Mouse (Mus musculus) embryonic fibroblast, embryonic 13.5 days (primary cell): ENCODE results near the gene Tfpi. TPM values are rescaled to one million over a fixed set of nuclear protein-coding genes. Genes with fewer than 3 reads are reported as not detected.

Source experiments
- H3K27ac ChIP-seq: 2 replicates; pipeline ENCODE4 v1.5.1; 2012; ENCODE audit warnings: low read length, control low read depth, inconsistent platforms; ENCODE audit not compliant: insufficient read depth
- H3K4me1 ChIP-seq: 2 replicates; pipeline ENCODE4 v1.6.1; 2011; ENCODE audit warnings: low read length; ENCODE audit not compliant: control insufficient read depth, insufficient read depth
- H3K4me3 ChIP-seq: 2 replicates; pipeline ENCODE4 v1.5.1; 2011; ENCODE audit warnings: mild to moderate bottlenecking, control low read depth, low read length; ENCODE audit not compliant: insufficient read depth
- CTCF ChIP-seq: IDR thresholded peaks from 2 replicates; pipeline ENCODE4 v1.5.1; 2011; ENCODE audit warnings: mild to moderate bottlenecking, control low read depth, low read length, moderate library complexity, borderline replicate concordance; ENCODE audit not compliant: insufficient read depth
- POLR2A ChIP-seq: IDR thresholded peaks from 2 replicates; pipeline ENCODE4 v1.6.1; 2011; ENCODE audit warnings: low read depth, mild to moderate bottlenecking, control low read depth, low read length, moderate library complexity
- polyA plus RNA-seq: library from polyadenylated mRNA; stranded (reverse); fragments of >200 nt; gene quantifications from 2 replicates; pipeline ENCODE4 v1.2.4, GENCODE M21; 2011; ENCODE audit warnings: low read depth; ENCODE audit not compliant: missing spikeins, insufficient read length

Tfpi gene
- 71.4 and 91.8 TPM in 2 replicates for polyA plus RNA-seq

DNA sequence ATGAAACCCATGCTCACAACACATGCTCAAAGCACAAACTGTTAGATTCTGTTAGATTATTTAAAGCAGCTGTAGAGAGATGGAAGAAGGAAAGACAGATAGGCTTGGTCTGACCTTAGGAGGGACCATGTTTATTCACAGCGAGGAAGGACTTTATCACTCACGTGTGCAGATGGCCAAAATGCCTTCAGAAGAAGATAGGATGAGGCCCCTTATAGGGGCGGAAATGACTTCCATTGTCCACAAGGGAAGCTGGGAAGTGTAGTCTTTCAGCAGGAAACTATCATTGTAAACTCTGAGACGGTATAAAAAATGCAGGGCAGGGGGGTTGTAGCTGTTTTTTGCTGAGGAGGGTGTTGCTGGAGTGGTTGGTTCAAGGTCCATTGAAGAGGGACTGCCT is at the start of gene Tfpi:
Gene Tfpi, minus strand, starts transcription at position 199 of the 400 bp plus-strand sequence.
- H3K27ac ChIP-seq, result peak within 1 kb of the TSS; percentile 31; the same call in 1 of the 2 replicates
- peak within 1 kb of the TSS; percentile 41 for H3K4me3 ChIP-seq
- H3K4me1 ChIP-seq, result peaks cover 4% of the 10 kb centered on the region; the same call in 1 of the 2 replicates
- no peak for TF ChIP-seq CTCF
- peak; percentile 66 for TF ChIP-seq POLR2A

DNA sequence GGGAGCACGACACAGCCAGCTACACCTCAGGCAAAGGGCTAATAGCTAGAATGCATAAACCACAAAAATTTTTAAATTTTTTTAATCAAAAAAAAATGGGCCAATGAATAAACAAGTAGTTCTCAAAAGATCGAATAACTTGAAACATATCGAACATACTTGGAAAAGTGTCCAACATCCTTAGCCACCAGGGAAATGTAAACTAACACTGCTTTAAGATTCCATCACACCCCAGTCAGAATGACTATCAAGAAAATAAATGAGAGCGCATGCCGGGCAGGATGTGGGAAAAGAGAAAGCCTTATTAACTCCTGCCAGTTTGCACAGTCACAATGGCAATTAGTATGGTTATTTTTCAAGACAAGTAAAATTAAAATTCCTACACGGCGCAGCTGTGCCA is 49.6 kb upstream of the Tfpi start:
- TF ChIP-seq POLR2A (no peak), CTCF (no peak)
- peaks cover 17% of the 10 kb centered on the region; the same call in 1 of the 2 replicates for H3K4me1 ChIP-seq
- H3K27ac ChIP-seq, result peak overlapping the region; percentile 94
- no peak overlapping the region for H3K4me3 ChIP-seq

DNA sequence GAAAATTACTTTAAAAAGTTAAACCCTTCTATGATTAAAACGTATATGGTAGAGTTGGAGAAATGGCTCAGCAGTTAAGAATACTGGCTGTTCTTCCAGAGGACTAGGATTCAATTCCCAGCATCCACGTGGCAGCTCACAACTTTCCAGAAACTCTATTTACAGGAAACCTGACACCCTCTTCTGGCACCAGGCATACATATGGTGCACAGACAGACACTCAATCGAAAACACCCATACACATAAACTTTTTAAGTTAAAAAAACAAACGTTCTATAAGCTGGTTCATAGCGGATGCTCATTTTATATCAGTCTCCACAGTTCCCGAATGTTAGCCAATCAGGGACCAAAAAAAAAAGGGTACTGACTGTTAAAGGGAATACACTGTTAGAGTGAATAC is 49.2 kb upstream of the Tfpi start:
- H3K27ac ChIP-seq, result peak overlapping the region; percentile 83
- peaks cover 17% of the 10 kb centered on the region; the same call in 1 of the 2 replicates for H3K4me1 ChIP-seq
- no peak overlapping the region for H3K4me3 ChIP-seq
- no peak for TF ChIP-seq POLR2A

DNA sequence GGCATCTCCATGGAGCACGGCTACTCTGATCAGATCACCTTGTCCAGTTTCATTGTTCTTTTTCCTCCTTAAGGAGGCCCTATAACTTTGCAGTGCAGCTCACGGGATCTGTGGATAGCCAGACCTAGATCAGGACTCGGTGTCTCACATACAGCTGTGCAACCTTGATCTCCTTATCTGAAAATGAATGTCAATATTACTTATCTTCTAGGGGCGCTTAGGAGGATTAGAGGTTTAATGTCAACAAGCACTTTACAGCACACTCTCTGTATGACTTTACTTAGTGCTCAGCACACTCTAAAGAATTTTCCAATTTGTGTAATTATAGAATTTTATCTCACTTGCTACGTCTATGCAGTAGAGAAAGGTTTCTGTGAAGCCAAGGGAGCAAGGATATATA is 48.5 kb upstream of the Tfpi start:
- H3K4me1 ChIP-seq, result peaks cover 17% of the 10 kb centered on the region; the same call in 1 of the 2 replicates
- no peak for TF ChIP-seq CTCF
- no peak for TF ChIP-seq POLR2A

DNA sequence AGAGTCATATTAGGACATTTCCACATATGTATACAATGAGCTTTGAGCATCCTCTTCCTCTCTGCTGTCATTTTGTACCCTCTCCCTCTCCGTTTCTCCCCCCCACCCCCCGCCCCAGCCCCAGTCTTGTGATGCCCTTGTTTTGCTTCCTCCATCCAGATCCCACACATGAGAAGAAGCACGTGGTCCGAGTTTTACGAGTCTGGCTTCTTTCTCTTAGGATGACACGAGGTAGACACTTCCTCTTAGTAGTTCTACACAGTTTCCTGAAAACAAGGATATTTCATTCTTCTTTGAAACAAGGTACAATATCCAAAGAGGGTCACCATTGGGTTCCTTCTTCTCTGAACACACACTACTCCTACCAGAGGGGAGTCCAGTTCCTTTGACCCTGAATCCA is 47.4 kb upstream of the Tfpi start:
- H3K4me3 ChIP-seq, result no peak overlapping the region
- peaks cover 21% of the 10 kb centered on the region; the same call in 1 of the 2 replicates for H3K4me1 ChIP-seq
- TF ChIP-seq POLR2A (no peak), CTCF (no peak)
- H3K27ac ChIP-seq, result no peak overlapping the region

More for the DNA sequence above, 48.5 kb upstream of the Tfpi start:
- peak overlapping the region; percentile 87 for H3K27ac ChIP-seq
- no peak overlapping the region for H3K4me3 ChIP-seq

DNA sequence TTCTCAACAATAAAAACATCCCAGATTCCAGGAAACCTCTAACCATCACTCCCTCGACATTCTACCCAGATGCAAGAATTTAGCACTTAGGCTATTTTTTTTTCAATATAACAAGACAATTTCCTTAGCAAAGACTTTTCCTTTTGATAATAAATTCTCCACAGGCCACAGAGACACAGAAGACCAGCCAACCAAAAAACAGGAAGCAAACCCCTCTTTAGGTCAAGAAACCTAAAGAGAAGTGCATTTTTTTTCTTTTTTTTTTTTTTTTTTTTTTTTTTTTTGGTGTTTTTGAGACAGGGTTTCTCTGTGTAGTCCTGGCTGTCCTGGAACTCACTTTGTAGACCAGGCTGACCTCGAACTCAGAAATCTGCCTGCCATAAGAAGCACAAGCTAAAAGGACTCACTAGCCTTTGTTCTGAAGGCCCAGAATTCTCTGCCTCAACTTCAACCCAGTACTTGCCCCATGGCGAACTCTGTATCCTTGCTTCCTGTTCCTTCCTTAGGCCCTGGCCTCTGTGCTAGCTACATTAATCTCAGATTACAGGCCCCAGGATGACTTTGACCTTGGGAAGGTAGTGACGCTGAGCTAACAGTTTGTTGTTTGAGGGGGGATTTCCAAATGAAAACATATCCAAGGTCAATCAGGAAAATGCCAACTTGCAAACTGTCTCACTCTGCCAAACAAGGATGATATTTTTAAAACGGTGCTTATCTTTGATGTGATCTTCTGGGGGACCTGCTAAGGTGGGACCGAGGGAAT is 46.7 kb upstream of the Tfpi start:
- TF ChIP-seq CTCF (no peak), POLR2A (no peak)
- Histone ChIP-seq H3K4me3 (no peak overlapping the region), H3K27ac (no peak overlapping the region)

DNA sequence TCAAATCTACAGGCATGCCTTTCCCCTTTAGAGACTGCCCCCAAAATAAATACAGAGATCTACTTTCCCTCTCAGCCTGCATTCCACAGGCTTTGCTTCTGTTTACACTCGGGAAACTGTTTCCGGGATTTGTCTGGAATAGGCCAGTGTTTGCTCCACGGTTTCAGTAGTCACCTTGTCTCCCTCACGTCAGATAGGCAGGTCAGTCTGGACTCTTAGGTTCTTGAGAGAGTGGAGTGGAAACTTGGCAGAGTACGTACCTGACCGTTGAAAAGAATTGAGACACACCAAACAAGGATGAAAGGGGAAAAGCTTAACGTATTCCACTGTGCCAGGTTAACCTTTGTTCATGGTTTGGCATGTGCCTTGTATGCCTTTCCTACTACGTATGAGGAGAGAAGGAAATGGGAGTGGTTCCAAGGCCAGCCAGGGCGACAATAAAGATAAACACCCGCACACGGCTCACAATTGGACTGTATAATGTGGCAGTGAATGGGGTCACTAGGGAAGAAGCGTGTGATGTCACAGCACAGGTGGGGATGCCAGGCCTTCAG is 43.0 kb upstream of the Tfpi start:
- H3K27ac ChIP-seq, result peak overlapping the region; percentile 98
- TF ChIP-seq POLR2A (no peak), CTCF (no peak)

More for the DNA sequence above, 46.7 kb upstream of the Tfpi start:
- peaks cover 17% of the 10 kb centered on the region; the same call in 1 of the 2 replicates for H3K4me1 ChIP-seq

DNA sequence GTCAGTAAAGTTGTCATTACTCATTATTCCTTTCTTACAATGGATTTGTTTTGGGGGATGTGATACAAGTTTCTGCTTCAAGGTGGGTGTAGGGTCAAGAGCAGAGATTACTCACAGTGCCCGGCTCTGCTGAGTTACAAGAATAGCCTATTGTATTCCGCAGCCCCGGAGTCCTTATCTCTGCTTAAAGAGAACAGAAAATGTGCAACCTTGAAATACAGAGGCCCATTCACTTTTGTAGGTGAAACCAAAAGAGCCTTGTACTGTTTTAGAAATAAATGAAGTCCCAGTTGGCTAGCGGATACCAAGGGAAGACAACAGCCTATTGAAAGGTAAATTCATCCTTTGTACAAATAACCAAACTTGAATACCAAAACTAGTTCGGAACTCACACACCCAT is 42.2 kb upstream of the Tfpi start:
- Histone ChIP-seq H3K4me3 (no peak overlapping the region), H3K27ac (peak overlapping the region; percentile 98)

More for the DNA sequence above, 43.0 kb upstream of the Tfpi start:
- Histone ChIP-seq H3K4me3 (no peak overlapping the region), H3K4me1 (peaks cover 8% of the 10 kb centered on the region; the same call in 1 of the 2 replicates)

DNA sequence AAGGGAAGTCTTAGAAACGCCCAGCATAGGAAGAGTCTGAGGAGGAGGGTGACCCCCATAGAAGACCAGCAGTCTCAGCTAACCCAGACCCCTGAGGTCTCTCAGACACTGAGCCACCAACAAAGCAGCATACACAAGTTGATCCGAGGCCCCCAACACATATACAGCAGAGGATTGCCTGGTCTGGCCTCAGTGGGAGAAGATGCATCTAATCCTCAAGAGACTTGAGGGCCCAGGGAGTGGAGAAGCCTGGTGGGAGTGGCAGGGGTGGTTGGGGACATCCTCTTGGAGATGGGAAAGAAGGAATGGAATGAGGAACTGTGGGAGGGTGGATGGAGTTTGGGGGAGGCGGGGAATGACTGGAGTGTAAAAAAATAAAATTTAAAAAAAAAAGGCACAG is 36.7 kb upstream of the Tfpi start:
- Histone ChIP-seq H3K4me3 (no peak overlapping the region), H3K27ac (no peak overlapping the region), H3K4me1 (no peaks in the 10 kb centered on the region)
- TF ChIP-seq POLR2A, result no peak
- no peak for TF ChIP-seq CTCF

More for the DNA sequence above, 42.2 kb upstream of the Tfpi start:
- TF ChIP-seq POLR2A (no peak), CTCF (no peak)
- peaks cover 8% of the 10 kb centered on the region; the same call in 1 of the 2 replicates for H3K4me1 ChIP-seq

DNA sequence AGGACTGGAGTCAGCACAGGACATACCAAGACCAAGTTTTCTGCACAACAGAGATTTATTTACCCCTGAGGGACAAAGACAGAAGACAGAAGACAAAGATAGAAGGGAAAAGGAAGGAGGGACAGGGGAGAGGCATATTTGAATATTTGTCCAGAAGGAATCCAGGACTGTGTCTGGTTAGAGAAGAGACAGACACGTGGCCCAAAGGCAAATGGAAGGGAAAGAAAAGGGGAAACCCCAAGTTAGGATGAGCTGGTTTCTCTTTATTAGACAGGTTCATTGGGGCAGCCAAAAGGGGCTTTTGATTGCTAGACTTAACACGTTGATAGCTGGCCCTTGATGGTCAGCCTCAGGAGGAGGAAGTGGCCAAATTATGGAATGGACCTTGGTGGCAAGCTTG is 34.9 kb upstream of the Tfpi start:
- Histone ChIP-seq H3K27ac (no peak overlapping the region), H3K4me1 (no peaks in the 10 kb centered on the region), H3K4me3 (no peak overlapping the region)
- no peak for TF ChIP-seq POLR2A
- TF ChIP-seq CTCF, result no peak
